Mouse (Mus musculus) brain, embryonic 14.5 days (tissue): ENCODE results near the gene Rasgef1b. TPM values are rescaled to one million over a fixed set of nuclear protein-coding genes. Genes with fewer than 3 reads are reported as not detected.

ENCODE experiments used
- DNase-seq: peaks from one replicate; pipeline ENCODE4 v3.0.0-alpha.2; 2011; ENCODE audit warnings: low read depth
- CTCF ChIP-seq: fragments of 200-500 bp; IDR thresholded peaks from 2 replicates; pipeline ENCODE4 v1.5.1; 2012; ENCODE audit warnings: inconsistent platforms, mild to moderate bottlenecking, moderate library complexity, borderline replicate concordance; ENCODE audit not compliant: insufficient read depth, insufficient read length; ENCODE audit errors: extremely low read depth
- POLR2A ChIP-seq: fragments of 200-500 bp; IDR thresholded peaks from 2 replicates; pipeline ENCODE4 v1.6.1; 2012; ENCODE audit warnings: mild to moderate bottlenecking, inconsistent platforms, borderline replicate concordance; ENCODE audit not compliant: poor library complexity, insufficient read depth, insufficient read length, severe bottlenecking; ENCODE audit errors: extremely low read depth
- polyA plus RNA-seq: library from polyadenylated mRNA; depleted of rRNA; stranded (reverse); fragments of >200 nt; gene quantifications from 2 replicates; pipeline ENCODE4 v1.2.3, GENCODE M21; 2012

Gene Rasgef1b
- polyA plus RNA-seq, 1 experiment = 37.4 TPM

- DNase-seq = no peak
- TF ChIP-seq CTCF (no peak), POLR2A (no peak)
Observed at GRCm38 (mm10) chr5:99632649-99633310, 96.1 kb downstream of the Rasgef1b start.

- TF ChIP-seq CTCF (peak; percentile 19; the same call in 1 of the 2 replicates), POLR2A (no peak)
Observed at GRCm38 (mm10) chr5:99630087-99630486, 98.8 kb downstream of the Rasgef1b start.

GRCm38 (mm10) chr5:99625603-99626002 lies 103.3 kb downstream of the Rasgef1b start:
- DNase-seq = no peak
- TF ChIP-seq POLR2A (no peak), CTCF (no peak)

More at GRCm38 (mm10) chr5:99630087-99630486, 98.8 kb downstream of the Rasgef1b start:
- DNase-seq = no peak

- TF ChIP-seq CTCF = no peak
- no peak for TF ChIP-seq POLR2A
- DNase-seq = no peak
Observed at GRCm38 (mm10) chr5:99620771-99621170, 108.1 kb downstream of the Rasgef1b start.

GRCm38 (mm10) chr5:99617271-99617800 lies 111.5 kb downstream of the Rasgef1b start:
- peak; percentile 47 for DNase-seq
- TF ChIP-seq POLR2A (no peak), CTCF (no peak)

- TF ChIP-seq CTCF (no peak), POLR2A (no peak)
- DNase-seq = peak; percentile 92
Observed at GRCm38 (mm10) chr5:99613321-99614118, 115.3 kb downstream of the Rasgef1b start.

GRCm38 (mm10) chr5:99607602-99608001 lies 121.3 kb downstream of the Rasgef1b start:
- TF ChIP-seq CTCF (no peak), POLR2A (no peak)
- no peak for DNase-seq

- DNase-seq = peak; percentile 51
- TF ChIP-seq CTCF (no peak), POLR2A (no peak)
Observed at GRCm38 (mm10) chr5:99606164-99606858, 122.6 kb downstream of the Rasgef1b start.

GRCm38 (mm10) chr5:99602244-99603023 lies 126.4 kb downstream of the Rasgef1b start:
- DNase-seq = no peak
- no peak for TF ChIP-seq POLR2A
- TF ChIP-seq CTCF = no peak

- no peak for TF ChIP-seq POLR2A
- no peak for TF ChIP-seq CTCF
- peak; percentile 78 for DNase-seq
Observed at GRCm38 (mm10) chr5:99599376-99599775, 129.5 kb downstream of the Rasgef1b start.
